Mouse (Mus musculus) right cerebral cortex, postnatal 36 days (tissue): ENCODE measurements around the gene Armh1.

Experiments
- DNase-seq, 2 experiments: peaks; one replicate each; pipeline ENCODE4 v3.0.0; 2022; ENCODE audit warnings: low spot score in 2 of 2, mixed read lengths in 1 of 2

The Armh1 gene

DNA sequence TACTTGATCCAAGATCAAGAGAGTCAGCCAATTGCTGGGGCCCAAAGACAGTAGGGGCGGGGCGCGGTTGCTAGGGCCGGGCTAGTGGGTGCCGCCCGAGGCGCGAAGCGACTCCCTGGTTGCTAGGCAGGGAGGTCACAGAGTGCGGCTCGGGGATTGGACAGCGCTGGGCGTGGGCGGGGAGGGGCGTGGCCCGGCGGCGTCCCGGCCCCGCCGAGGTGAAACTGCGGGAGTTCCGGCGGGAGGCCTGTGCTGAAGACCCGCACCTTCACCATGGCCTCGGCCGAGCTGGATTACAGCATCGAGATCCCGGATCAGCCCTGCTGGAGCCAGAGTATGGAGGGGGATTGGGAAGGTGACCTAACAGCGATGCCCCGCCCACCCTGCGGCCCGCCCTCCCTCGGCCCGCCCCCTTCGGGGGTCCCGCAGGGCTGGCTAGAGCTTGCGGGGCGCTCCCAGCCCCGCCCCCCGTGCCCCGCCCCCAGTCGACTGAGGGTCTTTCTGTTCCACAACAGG, at the start of gene Armh1, which contains the start of gene Tmem53:
Gene Armh1 (minus strand): TSS at position 325 of the 516 bp plus-strand sequence.
Gene Tmem53 (plus strand): TSS at position 151 of the 516 bp plus-strand sequence.
- peak; percentile 54 to 71 for DNase-seq

DNA sequence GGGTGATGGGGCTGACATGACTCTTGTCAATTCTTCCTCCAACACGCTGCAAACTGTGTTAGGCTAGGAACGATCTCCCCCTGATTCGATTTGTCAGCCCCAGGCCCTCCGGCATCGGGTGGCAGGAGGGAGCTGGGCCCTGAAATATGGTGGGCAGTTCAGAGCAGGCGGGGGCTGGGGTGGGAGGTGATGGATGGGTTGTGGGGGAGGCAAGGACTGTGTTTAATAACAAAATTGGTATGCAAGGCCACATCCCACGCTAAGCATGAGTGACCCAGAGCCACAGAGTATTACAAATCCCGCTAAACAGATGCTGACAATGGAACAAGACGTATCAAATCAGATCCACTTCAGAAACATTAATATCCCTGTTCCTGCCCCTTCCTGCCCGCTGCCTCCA, 48.0 kb upstream of the Armh1 start:
- no peak for DNase-seq

GRCm38 (mm10) chr4:117297819-117298218, 45.9 kb upstream of the Armh1 start:
- DNase-seq: no peak

- no peak for DNase-seq
Measured at GRCm38 (mm10) chr4:117296849-117297593, 45.1 kb upstream of the Armh1 start.

GRCm38 (mm10) chr4:117291696-117292095, 39.8 kb upstream of the Armh1 start:
- no peak for DNase-seq

GRCm38 (mm10) chr4:117288927-117289801, 37.2 kb upstream of the Armh1 start:
- DNase-seq: peak; percentile 35 to 58

DNA sequence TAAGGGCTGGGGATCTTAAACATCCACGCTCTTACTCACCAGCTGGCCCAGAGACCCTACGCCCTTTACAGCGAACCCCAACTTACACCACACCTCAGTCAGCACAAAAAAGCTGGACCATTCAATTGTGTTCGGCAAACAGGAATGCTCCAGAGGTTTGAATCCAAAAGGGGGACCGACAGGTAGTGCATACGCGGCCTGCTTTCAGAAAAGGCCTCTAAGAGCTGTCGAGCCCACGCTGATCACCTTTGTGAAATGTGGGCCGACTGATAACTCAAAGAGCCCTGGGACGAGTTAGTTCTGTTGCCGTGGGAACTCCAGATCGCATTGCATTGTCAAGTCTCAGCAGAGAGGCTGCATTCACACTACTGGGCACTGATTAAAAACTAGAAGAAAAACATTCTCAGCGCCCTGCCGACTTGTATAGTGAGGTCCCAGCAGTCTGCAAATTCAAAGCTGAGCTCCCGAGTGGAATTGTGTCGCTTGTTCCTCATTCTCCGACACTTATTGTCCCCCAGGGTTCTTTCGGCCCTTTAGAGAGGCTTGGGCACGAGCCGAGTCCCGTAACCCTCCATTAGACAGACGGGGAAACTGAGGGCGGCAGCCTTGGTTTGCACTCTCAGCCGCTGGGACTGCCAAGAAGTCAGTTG, 36.5 kb upstream of the Armh1 start:
- DNase-seq: no peak

GRCm38 (mm10) chr4:117284363-117284762, 32.4 kb upstream of the Armh1 start:
- DNase-seq: no peak

- no peak for DNase-seq
Measured at GRCm38 (mm10) chr4:117283271-117284191, 31.6 kb upstream of the Armh1 start.

GRCm38 (mm10) chr4:117281090-117281845, 29.3 kb upstream of the Armh1 start:
- DNase-seq: no peak

DNA sequence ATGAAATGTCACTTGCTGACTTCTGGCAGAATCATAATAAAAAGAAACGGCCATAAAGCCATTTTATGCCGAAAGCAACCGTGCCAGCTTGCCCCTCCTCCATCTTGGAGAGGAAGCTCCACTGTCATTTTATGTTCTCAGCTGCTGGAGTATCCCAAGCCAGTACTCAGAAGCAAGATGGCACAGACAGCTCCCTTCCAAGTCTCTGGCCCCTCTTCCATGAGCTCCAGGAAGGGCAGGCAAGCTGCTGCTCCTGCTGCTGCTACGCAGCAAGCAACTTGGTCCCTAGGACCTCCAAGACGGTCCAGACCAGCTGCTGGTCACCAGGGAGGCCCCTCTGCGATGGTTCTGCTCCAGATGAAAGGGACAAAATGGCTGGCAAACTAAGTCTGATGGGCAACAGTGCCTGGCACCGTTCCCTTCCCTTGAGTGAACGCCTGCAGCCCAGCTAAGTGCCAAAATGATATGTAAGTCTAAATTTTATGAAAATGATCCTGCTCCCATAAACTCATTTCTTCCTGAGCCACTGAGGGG, 28.5 kb upstream of the Armh1 start:
- DNase-seq: no peak

DNA sequence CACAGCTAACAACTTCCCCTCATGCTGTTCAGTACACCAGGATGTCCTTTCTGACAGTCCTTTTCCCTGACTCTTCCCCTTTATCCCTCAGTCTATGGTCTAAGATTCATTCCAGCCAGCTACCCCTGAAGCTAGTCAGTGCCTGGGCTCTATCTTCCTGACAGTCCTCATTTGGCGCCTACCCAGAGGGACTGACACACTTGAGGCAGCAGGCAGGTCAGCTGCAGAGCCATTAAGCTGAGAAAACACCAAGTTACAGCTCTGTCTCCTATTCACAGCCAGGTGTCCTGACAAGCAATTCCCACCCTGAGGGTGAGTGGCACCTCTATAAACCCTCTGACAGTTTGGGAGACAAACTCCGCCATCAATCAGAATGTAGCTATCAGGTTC, 27.3 kb upstream of the Armh1 start:
- DNase-seq: no peak

- DNase-seq: no peak
Measured at GRCm38 (mm10) chr4:117278381-117279252, 26.7 kb upstream of the Armh1 start.

- no peak for DNase-seq
Measured at GRCm38 (mm10) chr4:117277687-117278086, 25.8 kb upstream of the Armh1 start.

GRCm38 (mm10) chr4:117277021-117277420, 25.1 kb upstream of the Armh1 start:
- no peak for DNase-seq

DNA sequence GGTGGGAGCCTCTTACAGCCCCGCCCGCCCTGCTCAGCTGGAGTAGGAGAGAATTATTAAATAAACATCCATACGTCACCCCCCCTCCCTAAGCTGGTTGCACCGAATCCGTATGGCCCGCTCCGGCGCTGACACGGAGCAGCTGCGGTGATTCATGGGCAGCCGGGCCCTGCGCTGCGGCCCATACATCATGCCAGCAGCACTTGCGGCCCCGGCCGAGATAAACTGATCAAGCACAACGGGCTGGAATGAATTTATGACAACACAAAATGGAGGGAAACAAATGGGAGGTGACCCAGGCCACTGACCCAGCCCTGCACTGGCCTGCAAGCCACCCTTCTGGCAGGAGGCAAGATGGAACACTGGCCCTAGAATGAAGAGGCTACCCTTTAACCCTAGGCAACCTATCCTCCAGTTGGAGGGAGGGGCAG, 24.4 kb upstream of the Armh1 start:
- DNase-seq: no peak

DNA sequence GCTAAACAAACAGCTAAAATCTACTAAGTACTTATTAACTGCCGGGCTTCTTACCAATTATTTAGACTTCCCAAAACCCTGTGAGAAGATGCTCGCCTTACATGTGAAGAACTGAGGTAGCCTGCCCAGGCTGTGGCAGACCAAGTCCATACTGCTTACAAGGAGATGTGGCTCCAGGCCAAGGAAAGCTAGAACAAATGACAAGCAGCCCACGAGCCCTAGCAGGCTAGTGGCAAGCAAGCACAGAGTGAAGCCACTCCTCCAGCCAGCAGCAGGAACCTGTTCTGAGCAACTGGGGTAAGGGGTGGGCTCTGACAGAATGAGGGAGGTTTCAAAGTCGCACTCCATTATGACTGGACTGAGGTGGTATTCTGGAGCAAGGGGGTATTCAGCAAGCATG, 22.8 kb upstream of the Armh1 start:
- DNase-seq: no peak

DNA sequence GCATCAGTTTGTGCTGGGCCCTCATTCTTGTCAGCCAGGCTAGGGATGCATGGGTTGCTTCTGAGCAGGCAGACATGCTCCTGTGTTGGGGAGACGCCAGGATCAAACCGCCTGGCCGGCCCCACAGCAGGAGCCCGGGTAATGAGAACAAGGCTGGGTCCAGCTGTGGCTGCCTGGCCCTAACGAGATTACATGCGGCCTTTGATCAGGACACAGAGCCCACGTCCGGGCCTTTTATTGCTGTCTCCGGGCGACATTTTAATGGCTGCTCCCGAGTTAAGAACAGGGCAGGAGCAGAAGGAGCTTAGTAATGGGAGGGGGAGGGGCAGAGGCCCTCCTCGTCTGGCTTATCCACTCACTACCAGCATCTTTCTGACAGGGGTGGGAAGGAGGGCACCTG, 20.5 kb upstream of the Armh1 start:
- no peak for DNase-seq

- peak; percentile 48 to 57 for DNase-seq
Measured at GRCm38 (mm10) chr4:117270278-117270677, 18.4 kb upstream of the Armh1 start.
